Comparison of ENCODE assay signal across 9 mouse cellular contexts in genomic region chr9:60234233-60235115, GRCm38 (mm10).
DNase-seq lines count a peak whose midpoint lies in the region; ATAC-seq and TF ChIP-seq lines count a peak whose summit lies in the region.
"Had no signal": no experiment of that assay in that cellular context is flagged by ENCODE, and none has a peak within 500 bp of the region (broad histone marks: within the 10 kb centered on the region; RNA-seq: fewer than 3 reads in every experiment).

No protein-coding gene starts in this region.

- no peak overlapping the region for H3K9ac ChIP-seq in embryonic facial prominence, embryonic 12.5 days
- no peak overlapping the region for H3K9ac ChIP-seq in neural tube, embryonic 11.5 days (ENCODE audit: low read length)

- H3K27ac ChIP-seq in embryonic facial prominence, embryonic 12.5 days: peak overlapping the region; percentile 84
- H3K27ac ChIP-seq in neural tube, embryonic 11.5 days (ENCODE audit: low read depth, low read length): peak overlapping the region; percentile 55; the same call in 1 of the 2 replicates
- H3K27ac ChIP-seq in layer of hippocampus, adult 2 months: no peak overlapping the region

- no peaks in the 10 kb centered on the region for H3K36me3 ChIP-seq in embryonic facial prominence, embryonic 12.5 days
- no peaks in the 10 kb centered on the region for H3K36me3 ChIP-seq in neural tube, embryonic 11.5 days (ENCODE audit: control insufficient read depth, insufficient read depth, low read length)

- 28% methylated on average over 8 of the region's 8 CpGs for WGBS in embryonic facial prominence, embryonic 12.5 days
- 33% methylated on average over 8 of the region's 8 CpGs for WGBS in neural tube, embryonic 11.5 days

- ATAC-seq in embryonic facial prominence, embryonic 12.5 days (ENCODE audit: insufficient number of reproducible peaks, insufficient read depth, low FRiP score, low TSS enrichment): peak; percentile 71
- peak; percentile 76; the same call in 1 of the 2 replicates for ATAC-seq in neural tube, embryonic 11.5 days (ENCODE audit: insufficient read depth, low FRiP score, low TSS enrichment)
- no peak for ATAC-seq in frontal cortex, adult (ENCODE audit: low TSS enrichment)
- ATAC-seq: hindbrain, embryonic 16.5 days had no signal

- peak; percentile 27 for DNase-seq in heart, postnatal 4 days
- DNase-seq in heart, postnatal 25 days (ENCODE audit: low spot score): no peak
- DNase-seq in kidney, adult 9 months: peak; percentile 88
- peak; percentile 57 for DNase-seq in neural tube, embryonic 11.5 days (ENCODE audit: low spot score)
- DNase-seq in layer of hippocampus, adult 2 months (ENCODE audit: low spot score in 2 of 2): no peak
- no peak for DNase-seq in testis, postnatal 10 days (ENCODE audit: low spot score)

- no peaks in the 10 kb centered on the region for H3K9me3 ChIP-seq in embryonic facial prominence, embryonic 12.5 days
- no peaks in the 10 kb centered on the region for H3K9me3 ChIP-seq in neural tube, embryonic 11.5 days (ENCODE audit: control insufficient read depth, low read length)

- peaks cover 34% of the 10 kb centered on the region for H3K4me1 ChIP-seq in embryonic facial prominence, embryonic 12.5 days
- peaks cover 26% of the 10 kb centered on the region for H3K4me1 ChIP-seq in neural tube, embryonic 11.5 days (ENCODE audit: control insufficient read depth, insufficient read depth, low read length)

- TF ChIP-seq CTCF in layer of hippocampus, adult 2 months (conservative IDR thresholded peaks at IDR 0.05): no peak

- no peak overlapping the region for H3K4me2 ChIP-seq in embryonic facial prominence, embryonic 12.5 days (replicated peaks)
- H3K4me2 ChIP-seq in neural tube, embryonic 11.5 days (ENCODE audit: low read depth): no peak overlapping the region

- no peaks in the 10 kb centered on the region for H3K27me3 ChIP-seq in embryonic facial prominence, embryonic 12.5 days
- H3K27me3 ChIP-seq in neural tube, embryonic 11.5 days (ENCODE audit: control insufficient read depth, insufficient read depth, low read length): no peaks in the 10 kb centered on the region

- intact Hi-C loops in heart, postnatal 25 days (cut with DNase I): loop anchor here (10.0 kb wide), 1 partner anchor 250 kb away; no protein-coding TSS in a partner anchor

- no peak overlapping the region for H3K4me3 ChIP-seq in embryonic facial prominence, embryonic 12.5 days
- no peak overlapping the region for H3K4me3 ChIP-seq in neural tube, embryonic 11.5 days (ENCODE audit: low read depth, low read length)
- no peak overlapping the region for H3K4me3 ChIP-seq in layer of hippocampus, adult 2 months

Comparison
In these comparisons a context has a peak if more than half of its experiments do, and no peak if none do; other contexts are left out.
1. DNase-seq: peak in heart, postnatal 4 days (single experiment), kidney, adult 9 months (single experiment) and neural tube, embryonic 11.5 days (single experiment); none in heart, postnatal 25 days (single experiment), layer of hippocampus, adult 2 months (0 of 2) and testis, postnatal 10 days (single experiment).